In genomic region chr15:81066976-81067375, GRCm38 (mm10) we compare ENCODE assay signal across 9 mouse cellular contexts.
DNase-seq lines count a peak whose midpoint lies in the region; ATAC-seq lines count a peak whose summit lies in the region.
"Had no signal": no experiment of that assay in that cellular context is flagged by ENCODE, and none has a peak within 500 bp of the region (broad histone marks: within the 10 kb centered on the region; RNA-seq: fewer than 3 reads in every experiment).

No protein-coding gene starts in this region.

- peak; percentile 59; the same call in 1 of the 2 replicates for ATAC-seq in frontal cortex, adult (ENCODE audit: low TSS enrichment)

- no peak for DNase-seq in frontal cortex, postnatal 10 days (ENCODE audit: low spot score in 2 of 2)
- DNase-seq in cerebellum, adult 18-20 months = peak; percentile 55 to 70
- DNase-seq in gastrocnemius, postnatal 25 days = peak; percentile 78
- peak; percentile 44 for DNase-seq in heart, postnatal 4 days
- DNase-seq in natural killer cell, adult 2 months (ENCODE audit: low spot score in 2 of 2) = no peak
- no peak for DNase-seq in kidney, postnatal 25 days
- no peak for DNase-seq in adrenal gland, postnatal 10 days
- DNase-seq: kidney, postnatal 14 days had no signal

Comparison
In these comparisons a context has a peak if more than half of its experiments do, and no peak if none do; other contexts are left out.
1. DNase-seq: peak in cerebellum, adult 18-20 months (2 of 2), gastrocnemius, postnatal 25 days (single experiment) and heart, postnatal 4 days (single experiment); none in frontal cortex, postnatal 10 days (0 of 2), natural killer cell, adult 2 months (0 of 2), kidney, postnatal 25 days (0 of 2) and adrenal gland, postnatal 10 days (single experiment).